Mouse (Mus musculus) olfactory bulb, adult 2 months (tissue): ENCODE data around the gene Bach2. TPM values are rescaled to one million over a fixed set of nuclear protein-coding genes. Genes with fewer than 3 reads are reported as not detected.

Source experiments
- H3K27ac ChIP-seq: fragments of 200-500 bp; 2 replicates; pipeline ENCODE4 v1.5.1; 2012; ENCODE audit warnings: low read depth, low read length; ENCODE audit not compliant: insufficient read depth
- H3K4me1 ChIP-seq: fragments of 200-500 bp; 2 replicates; pipeline ENCODE4 v1.6.1; 2012; ENCODE audit warnings: low read length; ENCODE audit not compliant: control insufficient read depth, insufficient read depth
- H3K4me3 ChIP-seq: fragments of 200-500 bp; 2 replicates; pipeline ENCODE4 v1.5.1; 2012; ENCODE audit warnings: mild to moderate bottlenecking, low read depth, low read length, moderate library complexity; ENCODE audit not compliant: insufficient read depth
- CTCF ChIP-seq: fragments of 200-500 bp; IDR thresholded peaks from 2 replicates; pipeline ENCODE4 v1.5.1; 2012; ENCODE audit warnings: low read depth, mild to moderate bottlenecking, low read length, moderate library complexity; ENCODE audit not compliant: insufficient read depth
- POLR2A ChIP-seq: fragments of 200-500 bp; IDR thresholded peaks from 2 replicates; pipeline ENCODE4 v1.6.1; 2012; ENCODE audit warnings: mild to moderate bottlenecking, low read depth, low read length, moderate library complexity; ENCODE audit not compliant: insufficient read depth
- WGBS: fragments of 180-500 bp; shearing (Covaris S2); methylation state at CpG from one replicate; pipeline ENCODE4 v1.1.7; 2018; 5-methylcytosine and 5-hydroxymethylcytosine counted together
- polyA plus RNA-seq: library from polyadenylated mRNA; stranded (reverse); fragments of >200 nt; gene quantifications from 2 replicates; pipeline ENCODE4 v1.2.4, GENCODE M21; 2012; ENCODE audit warnings: low replicate concordance; ENCODE audit not compliant: missing spikeins, insufficient read depth, insufficient read length

Bach2 gene
- polyA plus RNA-seq, 1 experiment, result not detected

GRCm38 (mm10) chr4:32486654-32487398 lies 248.2 kb downstream of the Bach2 start:
- no peak for TF ChIP-seq CTCF
- TF ChIP-seq POLR2A, result no peak
- H3K4me3 ChIP-seq, result peak overlapping the region; percentile 30
- 17% methylated on average over 17 of the region's 17 CpGs for WGBS
- 0 out of 2 replicates have a peak overlapping the region, but pooled peaks have one; percentile 12 for H3K27ac ChIP-seq
- H3K4me1 ChIP-seq, result peaks cover 8% of the 10 kb centered on the region

GRCm38 (mm10) chr4:32489186-32489585 lies 250.6 kb downstream of the Bach2 start:
- H3K27ac ChIP-seq, result no peak overlapping the region
- 97% methylated on average over 1 of the region's 1 CpGs for WGBS
- H3K4me1 ChIP-seq, result peaks cover 3% of the 10 kb centered on the region
- no peak for TF ChIP-seq POLR2A
- no peak for TF ChIP-seq CTCF
- H3K4me3 ChIP-seq, result no peak overlapping the region

GRCm38 (mm10) chr4:32491176-32491575 lies 252.6 kb downstream of the Bach2 start:
- H3K27ac ChIP-seq, result no peak overlapping the region
- H3K4me1 ChIP-seq, result peaks cover 3% of the 10 kb centered on the region
- TF ChIP-seq CTCF, result no peak
- no peak for TF ChIP-seq POLR2A
- WGBS, result 96% methylated on average over 8 of the region's 8 CpGs
- H3K4me3 ChIP-seq, result no peak overlapping the region

- H3K27ac ChIP-seq, result no peak overlapping the region
- whole genome bisulfite sequencing, result 88% methylated on average over 7 of the region's 7 CpGs
Measured at GRCm38 (mm10) chr4:32492834-32493233, 254.2 kb downstream of the Bach2 start.

GRCm38 (mm10) chr4:32501780-32502179 lies 263.2 kb downstream of the Bach2 start:
- H3K4me1 ChIP-seq, result no peaks in the 10 kb centered on the region
- no peak overlapping the region for H3K4me3 ChIP-seq
- no peak for TF ChIP-seq CTCF
- no peak for TF ChIP-seq POLR2A
- WGBS, result 82% methylated on average over 8 of the region's 8 CpGs
- H3K27ac ChIP-seq, result no peak overlapping the region

More at GRCm38 (mm10) chr4:32492834-32493233, 254.2 kb downstream of the Bach2 start:
- Histone ChIP-seq H3K4me1 (no peaks in the 10 kb centered on the region), H3K4me3 (no peak overlapping the region)
- TF ChIP-seq POLR2A (no peak), CTCF (no peak)

- no peak for TF ChIP-seq POLR2A
- TF ChIP-seq CTCF, result no peak
- no peak overlapping the region for H3K4me3 ChIP-seq
- 82% methylated on average over 4 of the region's 4 CpGs for WGBS
- no peaks in the 10 kb centered on the region; the same call in 1 of the 2 replicates for H3K4me1 ChIP-seq
- H3K27ac ChIP-seq, result no peak overlapping the region
Measured at GRCm38 (mm10) chr4:32502181-32502580, 263.6 kb downstream of the Bach2 start.

- Histone ChIP-seq H3K27ac (no peak overlapping the region), H3K4me3 (no peak overlapping the region), H3K4me1 (peaks cover 3% of the 10 kb centered on the region)
- TF ChIP-seq POLR2A (no peak), CTCF (no peak)
- WGBS, result 93% methylated on average over 11 of the region's 11 CpGs
Measured at GRCm38 (mm10) chr4:32504236-32504635, 265.6 kb downstream of the Bach2 start.

- Histone ChIP-seq H3K27ac (no peak overlapping the region), H3K4me3 (no peak overlapping the region), H3K4me1 (peaks cover 3% of the 10 kb centered on the region)
- 93% methylated on average over 7 of the region's 7 CpGs for WGBS
- TF ChIP-seq CTCF, result no peak
- TF ChIP-seq POLR2A, result no peak
Measured at GRCm38 (mm10) chr4:32506306-32506808, 267.8 kb downstream of the Bach2 start.

GRCm38 (mm10) chr4:32507041-32507440 lies 268.4 kb downstream of the Bach2 start:
- no peak overlapping the region for H3K27ac ChIP-seq
- WGBS, result 73% methylated on average over 6 of the region's 6 CpGs
- peaks cover 3% of the 10 kb centered on the region for H3K4me1 ChIP-seq
- TF ChIP-seq CTCF (no peak), POLR2A (no peak)
- H3K4me3 ChIP-seq, result no peak overlapping the region
